Mouse (Mus musculus): ENCODE measurements around the gene Atp2c1. TPM values are rescaled to one million over a fixed set of nuclear protein-coding genes. Genes with fewer than 3 reads are reported as not detected.

Atp2c1 gene
- total RNA-seq, 1 experiment, result 92.4 TPM

GRCm38 (mm10) chr9:105484338-105485084 lies 42.6 kb downstream of the Atp2c1 start:
- Histone ChIP-seq H3K4me1 (ENCODE audit: control insufficient read depth in 2 of 2, insufficient read depth in 2 of 2, low read length in 2 of 2, poor library complexity in 1 of 2) (peaks cover 2 to 6% of the 10 kb centered on the region in 2 experiments; a peak in 1 of 4 replicates), H3K36me3 (ENCODE audit: control insufficient read depth, insufficient read depth, low read length, poor library complexity, severe bottlenecking) (no peaks in the 10 kb centered on the region; the same call in 1 of the 2 replicates), H3K9ac (ENCODE audit: insufficient read depth, low read depth, low read length, poor library complexity, severe bottlenecking) (no peak overlapping the region), H3K4me3 (ENCODE audit: insufficient read depth in 1 of 2, low read depth in 1 of 2, low read length in 2 of 2, poor library complexity in 1 of 2, severe bottlenecking in 1 of 2) (no peak overlapping the region), H3K27ac (ENCODE audit: insufficient read depth, low read depth, low read length, poor library complexity, severe bottlenecking) (no peak overlapping the region), H3K9me3 (ENCODE audit: control insufficient read depth, insufficient read depth, low read depth, low read length) (no peaks in the 10 kb centered on the region)
- no peak for DNase-seq (ENCODE audit: low read depth, low spot score)
- no peak for TF ChIP-seq HCFC1 (IDR thresholded peaks at IDR 0.05; ENCODE audit: borderline replicate concordance, insufficient read depth, low read length)
- TF ChIP-seq MAFK (IDR thresholded peaks at IDR 0.05; ENCODE audit: insufficient read depth, low read depth, low read length), result no peak
- no peak for TF ChIP-seq ZNF384 (IDR thresholded peaks at IDR 0.05; ENCODE audit: low read depth, low read length)
- no peak for TF ChIP-seq ZC3H11A (IDR thresholded peaks at IDR 0.05; ENCODE audit: borderline replicate concordance, low read depth, low read length)
- no peak for TF ChIP-seq CHD2 (IDR thresholded peaks at IDR 0.05; ENCODE audit: low read depth, low read length)
- in situ Hi-C loops (cut with MboI; ENCODE audit: low sequenced_read_pairs in 2 of 2, unreplicated experiment in 2 of 2), result no loop called here

DNA sequence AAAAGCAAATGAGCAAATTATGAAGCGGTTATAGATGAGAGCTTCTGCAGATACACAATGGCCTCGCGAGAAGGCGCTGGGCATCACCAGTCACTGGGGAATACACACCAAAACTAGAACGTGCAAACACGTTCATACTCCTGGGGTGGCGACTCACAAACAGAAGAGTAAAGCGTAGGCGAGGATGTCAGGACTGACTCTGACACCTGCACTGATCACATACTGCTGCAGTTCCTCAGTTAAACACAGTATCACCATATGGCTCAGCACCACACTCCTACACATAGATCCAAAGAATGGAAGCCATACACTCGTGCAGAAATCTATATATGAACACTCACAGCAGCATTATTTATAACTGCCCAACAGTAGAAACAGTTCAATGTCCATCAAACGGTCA lies 43.2 kb downstream of the Atp2c1 start:
- no peak for TF ChIP-seq ZNF384 (IDR thresholded peaks at IDR 0.05; ENCODE audit: low read depth, low read length)
- Histone ChIP-seq H3K4me1 (ENCODE audit: control insufficient read depth in 2 of 2, insufficient read depth in 2 of 2, low read length in 2 of 2, poor library complexity in 1 of 2) (peaks cover 2 to 6% of the 10 kb centered on the region in 2 experiments; a peak in 1 of 4 replicates), H3K36me3 (ENCODE audit: control insufficient read depth, insufficient read depth, low read length, poor library complexity, severe bottlenecking) (no peaks in the 10 kb centered on the region; the same call in 1 of the 2 replicates), H3K27ac (ENCODE audit: insufficient read depth, low read depth, low read length, poor library complexity, severe bottlenecking) (no peak overlapping the region), H3K9me3 (ENCODE audit: control insufficient read depth, insufficient read depth, low read depth, low read length) (no peaks in the 10 kb centered on the region), H3K9ac (ENCODE audit: insufficient read depth, low read depth, low read length, poor library complexity, severe bottlenecking) (no peak overlapping the region), H3K4me3 (ENCODE audit: insufficient read depth in 1 of 2, low read depth in 1 of 2, low read length in 2 of 2, poor library complexity in 1 of 2, severe bottlenecking in 1 of 2) (no peak overlapping the region)
- no peak for DNase-seq (ENCODE audit: low read depth, low spot score)
- in situ Hi-C loops (cut with MboI; ENCODE audit: low sequenced_read_pairs in 2 of 2, unreplicated experiment in 2 of 2), result no loop called here

GRCm38 (mm10) chr9:105482715-105483510 lies 44.2 kb downstream of the Atp2c1 start:
- Histone ChIP-seq H3K27ac (ENCODE audit: insufficient read depth, low read depth, low read length, poor library complexity, severe bottlenecking) (no peak overlapping the region), H3K9me3 (ENCODE audit: control insufficient read depth, insufficient read depth, low read depth, low read length) (no peaks in the 10 kb centered on the region), H3K36me3 (ENCODE audit: control insufficient read depth, insufficient read depth, low read length, poor library complexity, severe bottlenecking) (no peaks in the 10 kb centered on the region; the same call in 1 of the 2 replicates), H3K4me1 (ENCODE audit: control insufficient read depth in 2 of 2, insufficient read depth in 2 of 2, low read length in 2 of 2, poor library complexity in 1 of 2) (peaks cover 2 to 6% of the 10 kb centered on the region in 2 experiments; a peak in 1 of 4 replicates), H3K9ac (ENCODE audit: insufficient read depth, low read depth, low read length, poor library complexity, severe bottlenecking) (no peak overlapping the region), H3K4me3 (ENCODE audit: insufficient read depth in 1 of 2, low read depth in 1 of 2, low read length in 2 of 2, poor library complexity in 1 of 2, severe bottlenecking in 1 of 2) (no peak overlapping the region)
- in situ Hi-C loops (cut with MboI; ENCODE audit: low sequenced_read_pairs in 2 of 2, unreplicated experiment in 2 of 2), result no loop called here
- DNase-seq (ENCODE audit: low read depth, low spot score), result no peak
- TF ChIP-seq MAFK (IDR thresholded peaks at IDR 0.05; ENCODE audit: insufficient read depth, low read depth, low read length) (peak; percentile 26; the same call in 1 of the 2 replicates), ZC3H11A (IDR thresholded peaks at IDR 0.05; ENCODE audit: borderline replicate concordance, low read depth, low read length) (no peak), HCFC1 (IDR thresholded peaks at IDR 0.05; ENCODE audit: borderline replicate concordance, insufficient read depth, low read length) (no peak), CHD2 (IDR thresholded peaks at IDR 0.05; ENCODE audit: low read depth, low read length) (no peak), ZNF384 (IDR thresholded peaks at IDR 0.05; ENCODE audit: low read depth, low read length) (no peak)

DNA sequence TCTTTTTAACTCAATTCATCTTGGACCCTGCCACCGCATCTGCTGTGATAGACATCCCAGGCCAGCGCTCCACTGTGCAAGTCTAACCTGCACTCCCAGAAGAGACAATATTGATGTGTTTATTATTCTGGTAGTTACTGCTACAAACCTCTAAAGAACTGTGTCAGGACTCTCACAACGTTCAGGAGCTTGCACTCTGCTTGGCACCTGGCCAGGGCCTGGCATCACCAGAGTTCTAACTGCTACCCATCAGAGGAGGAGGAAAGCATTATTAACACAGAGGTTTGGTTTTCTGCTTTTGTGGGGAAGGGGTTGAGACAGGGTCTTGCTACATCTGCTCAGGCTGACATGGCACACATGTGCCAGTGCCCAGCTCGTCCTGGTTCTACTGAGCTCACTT lies 45.0 kb downstream of the Atp2c1 start:
- H3K9ac ChIP-seq (ENCODE audit: insufficient read depth, low read depth, low read length, poor library complexity, severe bottlenecking), result no peak overlapping the region
- H3K9me3 ChIP-seq (ENCODE audit: control insufficient read depth, insufficient read depth, low read depth, low read length), result no peaks in the 10 kb centered on the region
- TF ChIP-seq ZC3H11A (IDR thresholded peaks at IDR 0.05; ENCODE audit: borderline replicate concordance, low read depth, low read length) (no peak), ZNF384 (IDR thresholded peaks at IDR 0.05; ENCODE audit: low read depth, low read length) (no peak), MAFK (IDR thresholded peaks at IDR 0.05; ENCODE audit: insufficient read depth, low read depth, low read length) (no peak), CHD2 (IDR thresholded peaks at IDR 0.05; ENCODE audit: low read depth, low read length) (no peak), HCFC1 (IDR thresholded peaks at IDR 0.05; ENCODE audit: borderline replicate concordance, insufficient read depth, low read length) (no peak)
- H3K36me3 ChIP-seq (ENCODE audit: control insufficient read depth, insufficient read depth, low read length, poor library complexity, severe bottlenecking), result no peaks in the 10 kb centered on the region; the same call in 1 of the 2 replicates
- in situ Hi-C loops (cut with MboI; ENCODE audit: low sequenced_read_pairs in 2 of 2, unreplicated experiment in 2 of 2), result no loop called here
- H3K27ac ChIP-seq (ENCODE audit: insufficient read depth, low read depth, low read length, poor library complexity, severe bottlenecking), result no peak overlapping the region
- H3K4me3 ChIP-seq (ENCODE audit: insufficient read depth in 1 of 2, low read depth in 1 of 2, low read length in 2 of 2, poor library complexity in 1 of 2, severe bottlenecking in 1 of 2), result no peak overlapping the region
- DNase-seq (ENCODE audit: low read depth, low spot score), result no peak
- peaks cover 2 to 3% of the 10 kb centered on the region in 2 experiments; a peak in 1 of 4 replicates for H3K4me1 ChIP-seq (ENCODE audit: control insufficient read depth in 2 of 2, insufficient read depth in 2 of 2, low read length in 2 of 2, poor library complexity in 1 of 2)

Measured in ES-E14 (cell line).